Mouse (Mus musculus) liver, embryonic 14.5 days (tissue): ENCODE results near the gene Ly75. TPM values are rescaled to one million over a fixed set of nuclear protein-coding genes. Genes with fewer than 3 reads are reported as not detected.

Source experiments
- ATAC-seq: fragments of 200-750 bp; cut with Nextera tagmentation; 2 replicates; pipeline ENCODE4 v1.8.0; 2017; ENCODE audit warnings: moderate number of reproducible peaks, mild to moderate bottlenecking, moderate library complexity; ENCODE audit not compliant: insufficient read depth
- DNase-seq, 3 experiments: peaks; one replicate each; pipeline ENCODE4 v3.0.0-alpha.2; 2012 to 2013; ENCODE audit warnings: low read depth in 3 of 3, low spot score in 3 of 3
- H3K27ac ChIP-seq: fragments of 300-500 bp; sonication (generic); 2 replicates; pipeline ENCODE4 v1.5.1; 2014; ENCODE audit warnings: moderate library complexity, mild to moderate bottlenecking, control low read depth, inconsistent platforms
- H3K27me3 ChIP-seq: fragments of 300-500 bp; sonication (generic); 2 replicates; pipeline ENCODE4 v1.6.1; 2014; ENCODE audit warnings: mild to moderate bottlenecking, low read length, moderate library complexity; ENCODE audit not compliant: control insufficient read depth, insufficient read depth
- H3K36me3 ChIP-seq: fragments of 300-500 bp; sonication (generic); replicated peaks from 2 replicates; pipeline ENCODE4 v1.6.1; 2014; ENCODE audit warnings: low read depth; ENCODE audit not compliant: control insufficient read depth, insufficient read depth
- H3K4me1 ChIP-seq, 2 experiments: fragments of 200-500 bp in 1 of 2; fragments of 300-500 bp in 1 of 2; sonication (generic) in 1 of 2; replicated peaks; 2 replicates each; pipeline ENCODE4 v1.6.1; 2012 to 2014; ENCODE audit warnings: antibody characterized with exemption in 1 of 2, inconsistent platforms in 1 of 2, low read length in 1 of 2; ENCODE audit not compliant: control insufficient read depth in 2 of 2, insufficient read depth in 2 of 2
- H3K4me2 ChIP-seq: fragments of 300-500 bp; sonication (generic); 2 replicates; pipeline ENCODE4 v1.6.1; 2014; ENCODE audit warnings: low read depth, mild to moderate bottlenecking, control low read depth, moderate library complexity
- H3K4me3 ChIP-seq, 2 experiments: fragments of 200-500 bp in 1 of 2; fragments of 300-500 bp in 1 of 2; sonication (generic) in 1 of 2; 2 replicates each; pipeline ENCODE4 v1.5.1; 2012 to 2014; ENCODE audit warnings: low read depth in 2 of 2, low read length in 2 of 2, mild to moderate bottlenecking in 2 of 2, control low read depth in 1 of 2, inconsistent platforms in 1 of 2, moderate library complexity in 1 of 2; ENCODE audit not compliant: insufficient read depth in 1 of 2
- H3K9ac ChIP-seq: fragments of 300-500 bp; sonication (generic); replicated peaks from 2 replicates; pipeline ENCODE4 v1.6.1; 2014; ENCODE audit warnings: mild to moderate bottlenecking, control low read depth, moderate library complexity
- H3K9me3 ChIP-seq: fragments of 300-500 bp; sonication (generic); 2 replicates; pipeline ENCODE4 v1.6.1; 2016; ENCODE audit warnings: low read length, mixed read lengths; ENCODE audit not compliant: control insufficient read depth
- CTCF ChIP-seq: IDR thresholded peaks from 2 replicates; pipeline ENCODE4 v1.5.1; 2016; ENCODE audit warnings: antibody characterized with exemption, low read depth, control low read depth
- EP300 ChIP-seq: IDR thresholded peaks from 2 replicates; pipeline ENCODE4 v1.6.1; 2016; ENCODE audit warnings: antibody characterized with exemption, low read depth
- WGBS: fragments of 180-500 bp; shearing (Covaris S2); extraction: QIAGEN DNeasy Blood & Tissue Kit; methylation state at CpG from one replicate; pipeline ENCODE4 v1.1.7; 2014; ENCODE audit not compliant: insufficient replicate concordance; 5-methylcytosine and 5-hydroxymethylcytosine counted together
- polyA plus RNA-seq, 2 experiments: library from polyadenylated mRNA; depleted of rRNA in 1 of 2; stranded (reverse) in 1 of 2; unstranded in 1 of 2; fragments of >200 nt; fragmentation: Nextera tagmentation in 1 of 2; extraction: Ambion mirVana in 1 of 2; gene quantifications; 2 replicates each; pipeline versions ENCODE4 v1.2.1 to v1.2.3; 2012 to 2014

The Ly75 gene
- polyA plus RNA-seq, 2 experiments, result 2.0 to 2.6 TPM

DNA sequence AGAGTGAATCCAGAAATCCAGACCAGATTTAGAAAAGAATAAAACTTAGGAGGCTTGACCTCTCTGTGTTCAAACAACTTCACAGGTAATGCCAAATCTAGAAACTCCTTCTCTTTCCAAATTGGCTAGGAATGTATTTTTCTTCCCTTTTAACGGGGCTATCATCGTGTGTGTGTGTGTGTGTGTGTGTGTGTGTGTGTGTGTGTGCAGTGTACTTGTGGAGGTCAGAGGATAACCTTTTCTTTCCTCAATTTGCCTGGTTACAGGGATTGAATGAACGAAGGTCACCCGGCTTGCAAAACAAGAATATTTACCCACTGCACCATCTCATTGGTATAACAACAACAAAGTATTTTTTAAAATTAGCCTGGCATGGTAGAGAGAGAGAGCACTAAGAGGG, 100.5 kb downstream of the Ly75 start:
- Histone ChIP-seq H3K9ac (no peak overlapping the region), H3K36me3 (no peaks in the 10 kb centered on the region), H3K4me1 (no peaks in the 10 kb centered on the region), H3K9me3 (no peaks in the 10 kb centered on the region), H3K27ac (no peak overlapping the region), H3K27me3 (peaks cover 18% of the 10 kb centered on the region), H3K4me2 (peak overlapping the region; percentile 60), H3K4me3 (peak overlapping the region; percentile 32 to 47; a peak in 3 of 4 replicates)
- DNase-seq (no peak), ATAC-seq (no peak)
- WGBS, result 65% methylated on average over 4 of the region's 4 CpGs
- TF ChIP-seq CTCF (no peak), EP300 (no peak)

DNA sequence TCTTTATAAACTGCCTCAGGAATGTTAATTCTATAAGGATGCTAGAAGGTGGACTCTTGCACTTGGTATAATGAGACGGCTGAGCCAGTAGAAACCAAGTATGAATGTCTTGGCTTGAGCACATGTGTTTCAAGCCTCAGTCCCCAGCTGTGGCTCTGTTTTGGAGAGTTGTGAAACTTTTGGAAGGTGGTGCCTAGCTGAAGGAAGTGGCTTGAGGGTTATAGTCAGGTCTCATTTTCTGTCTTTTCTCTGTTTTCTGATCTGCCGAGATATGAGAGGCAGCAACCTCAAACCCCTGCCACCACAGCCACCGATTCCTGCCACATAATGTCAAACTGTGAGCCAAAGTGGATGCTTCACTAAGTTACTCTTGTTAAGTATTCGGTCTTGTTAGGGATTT, 104.5 kb downstream of the Ly75 start:
- no peak for ATAC-seq
- no peaks in the 10 kb centered on the region for H3K9me3 ChIP-seq
- H3K27ac ChIP-seq, result no peak overlapping the region
- no peak overlapping the region for H3K4me2 ChIP-seq
- H3K4me3 ChIP-seq, result no peak overlapping the region
- H3K4me1 ChIP-seq, result no peaks in the 10 kb centered on the region
- no peak for DNase-seq
- H3K9ac ChIP-seq, result no peak overlapping the region
- no peak for TF ChIP-seq CTCF
- TF ChIP-seq EP300, result no peak
- H3K27me3 ChIP-seq, result peaks cover 9% of the 10 kb centered on the region
- 40% methylated on average over 4 of the region's 4 CpGs for WGBS
- no peaks in the 10 kb centered on the region for H3K36me3 ChIP-seq

GRCm38 (mm10) chr2:60269856-60270479, 113.1 kb downstream of the Ly75 start:
- H3K4me1 ChIP-seq, result 0 out of 4 replicates have a peak, but pooled peaks cover 0 to 3% of the 10 kb centered on the region in 2 experiments
- no peak overlapping the region for H3K9ac ChIP-seq
- no peak overlapping the region for H3K4me3 ChIP-seq
- no peaks in the 10 kb centered on the region for H3K27me3 ChIP-seq
- H3K36me3 ChIP-seq, result no peaks in the 10 kb centered on the region
- TF ChIP-seq CTCF (no peak), EP300 (no peak)
- WGBS, result 77% methylated on average over 14 of the region's 14 CpGs
- no peak overlapping the region for H3K4me2 ChIP-seq
- H3K9me3 ChIP-seq, result no peaks in the 10 kb centered on the region
- ATAC-seq, result no peak
- H3K27ac ChIP-seq, result no peak overlapping the region
- no peak for DNase-seq

DNA sequence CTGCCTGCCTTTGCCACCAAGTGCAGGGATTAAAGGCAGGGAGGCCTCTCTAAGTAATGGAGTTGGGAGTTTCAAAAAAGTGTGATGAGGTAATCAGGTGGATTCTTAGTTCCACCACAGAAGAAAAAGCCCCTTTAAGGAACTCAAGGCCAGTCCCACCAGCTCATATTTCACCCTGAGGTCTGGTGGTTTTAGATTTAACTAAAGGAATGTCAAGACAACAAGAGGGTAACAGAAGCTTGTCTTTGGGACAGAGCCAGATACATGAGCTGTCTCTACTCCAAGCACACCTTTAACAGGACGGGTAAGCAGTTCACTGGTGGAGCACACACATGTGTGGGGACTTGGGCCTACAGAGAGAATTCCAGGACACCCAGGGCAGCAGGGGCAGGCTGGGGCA, 115.5 kb downstream of the Ly75 start:
- Histone ChIP-seq H3K4me1 (0 out of 4 replicates have a peak, but pooled peaks cover 0 to 3% of the 10 kb centered on the region in 2 experiments), H3K27ac (no peak overlapping the region), H3K9me3 (no peaks in the 10 kb centered on the region), H3K4me3 (no peak overlapping the region), H3K4me2 (no peak overlapping the region), H3K36me3 (no peaks in the 10 kb centered on the region), H3K27me3 (no peaks in the 10 kb centered on the region), H3K9ac (no peak overlapping the region)
- TF ChIP-seq CTCF (no peak), EP300 (no peak)
- WGBS, result 44% methylated on average over 1 of the region's 1 CpGs
- no peak for DNase-seq
- no peak for ATAC-seq

DNA sequence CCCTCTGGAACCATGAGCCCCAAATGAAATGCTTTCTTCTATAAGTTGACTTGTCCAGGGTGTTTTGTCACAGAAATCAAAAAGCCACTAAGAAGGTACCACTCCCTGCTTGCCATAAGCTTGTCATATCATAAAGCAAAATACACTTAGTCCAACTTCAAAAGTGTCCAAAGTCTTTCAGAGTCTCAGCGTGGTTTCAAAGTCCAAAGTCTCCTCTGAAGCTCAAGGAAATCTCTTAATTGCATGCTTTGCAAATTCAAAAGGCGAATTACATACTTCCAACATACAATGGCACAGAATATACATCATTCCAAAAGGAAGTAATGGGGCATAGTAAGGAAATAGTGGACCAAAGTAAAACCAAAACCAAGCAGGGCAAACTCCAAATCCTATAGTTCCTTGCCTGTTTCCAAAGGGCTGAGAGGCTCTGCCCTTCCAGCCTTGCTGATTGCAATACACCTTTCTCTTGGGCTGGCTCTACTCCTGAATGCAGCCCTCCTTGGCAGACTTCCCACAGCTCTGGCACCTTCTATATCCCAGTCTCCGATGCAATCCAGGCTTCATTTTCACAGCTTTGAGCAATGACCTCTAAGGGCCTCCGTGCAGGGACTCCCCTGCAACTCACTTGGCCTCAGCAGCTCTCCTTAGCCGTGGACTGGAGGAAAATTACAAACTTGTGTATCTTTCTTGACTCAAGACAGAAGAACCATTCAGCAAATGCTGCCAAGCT, 122.3 kb downstream of the Ly75 start:
- ATAC-seq (no peak), DNase-seq (no peak)
- H3K9me3 ChIP-seq, result no peaks in the 10 kb centered on the region
- H3K27me3 ChIP-seq, result no peaks in the 10 kb centered on the region
- no peak overlapping the region for H3K27ac ChIP-seq
- H3K9ac ChIP-seq, result no peak overlapping the region
- no peak overlapping the region for H3K4me2 ChIP-seq
- H3K4me1 ChIP-seq, result no peaks in the 10 kb centered on the region
- no peaks in the 10 kb centered on the region; the same call in 1 of the 2 replicates for H3K36me3 ChIP-seq
- 65% methylated on average over 5 of the region's 5 CpGs for WGBS
- TF ChIP-seq CTCF, result no peak
- TF ChIP-seq EP300, result no peak
- no peak overlapping the region for H3K4me3 ChIP-seq
